Mouse (Mus musculus) myocyte (in vitro differentiated cells): ENCODE results near the gene Yaf2.

ENCODE experiments used
- CEBPB ChIP-seq: IDR thresholded peaks from 2 replicates; pipeline ENCODE4 v1.6.1; 2011; ENCODE audit warnings: mild to moderate bottlenecking, moderate library complexity; ENCODE audit not compliant: poor library complexity, insufficient read depth, severe bottlenecking
- E2F4 ChIP-seq: IDR thresholded peaks from one replicate; pipeline ENCODE4 v1.6.1; 2011; ENCODE audit warnings: mild to moderate bottlenecking, control low read depth, moderate library complexity; ENCODE audit not compliant: insufficient read depth
- MAX ChIP-seq: IDR thresholded peaks from one replicate; pipeline ENCODE4 v1.6.1; 2011; ENCODE audit warnings: low read depth, mild to moderate bottlenecking, control low read depth
- MYOD1 ChIP-seq, 3 experiments: IDR thresholded peaks; one replicate each; pipeline ENCODE4 v1.6.1; 2011; ENCODE audit warnings: control low read depth in 2 of 3, low read depth in 2 of 3, mild to moderate bottlenecking in 2 of 3, moderate library complexity in 1 of 3; ENCODE audit not compliant: insufficient read length in 2 of 3, control insufficient read depth in 1 of 3
- POLR2A ChIP-seq: IDR thresholded peaks from one replicate; pipeline ENCODE4 v1.6.1; 2011; ENCODE audit warnings: low read depth, mild to moderate bottlenecking, control low read depth, moderate library complexity; ENCODE audit not compliant: insufficient read length
- POLR2AphosphoS2 ChIP-seq: IDR thresholded peaks from one replicate; pipeline ENCODE4 v1.6.1; 2011; ENCODE audit warnings: low read depth, control low read depth; ENCODE audit not compliant: insufficient read length
- REST ChIP-seq: IDR thresholded peaks from one replicate; pipeline ENCODE4 v1.6.1; 2011; ENCODE audit warnings: mild to moderate bottlenecking, control low read depth, moderate library complexity; ENCODE audit not compliant: insufficient read depth, insufficient read length
- TCF12 ChIP-seq: IDR thresholded peaks from one replicate; pipeline ENCODE4 v1.6.1; 2011; ENCODE audit warnings: mild to moderate bottlenecking, control low read depth; ENCODE audit not compliant: poor library complexity, insufficient read depth, severe bottlenecking
- TCF3 ChIP-seq: IDR thresholded peaks from one replicate; pipeline ENCODE4 v1.6.1; 2011; ENCODE audit warnings: low read depth, control low read depth; ENCODE audit not compliant: insufficient read length

- TF ChIP-seq CEBPB: no peak
- no peak for TF ChIP-seq TCF12
- TF ChIP-seq POLR2A: no peak
- TF ChIP-seq MAX: no peak
- no peak for TF ChIP-seq POLR2AphosphoS2
- no peak for TF ChIP-seq MYOD1 (IDR thresholded peaks at IDR 0.05; ENCODE audit: control insufficient read depth in 1 of 3, insufficient read length in 2 of 3, low read depth in 2 of 3)
- no peak for TF ChIP-seq REST
- no peak for TF ChIP-seq E2F4
- no peak for TF ChIP-seq TCF3
Measured at GRCm38 (mm10) chr15:93288321-93288720, 48.4 kb downstream of the Yaf2 start.
